14 mouse cellular contexts compared by ENCODE assay signal in genomic region chr8:124331094-124331493, GRCm38 (mm10).
A peak's percentile ranks its signal among the peaks of the same experiment; 100 is the strongest.
DNase-seq lines count a peak whose midpoint lies in the region; ATAC-seq and TF ChIP-seq lines count a peak whose summit lies in the region.
"Had no signal": no experiment of that assay in that cellular context is flagged by ENCODE, and none has a peak within 500 bp of the region (broad histone marks: within the 10 kb centered on the region; RNA-seq: fewer than 3 reads in every experiment).

No protein-coding gene starts in this region.

- H3K79me2 ChIP-seq in C2C12 (ENCODE audit: control insufficient read depth, insufficient read depth) = no peaks in the 10 kb centered on the region

- no peaks in the 10 kb centered on the region for H3K79me3 ChIP-seq in C2C12 (ENCODE audit: low read depth)

- peaks cover 25% of the 10 kb centered on the region for H3K4me1 ChIP-seq in forebrain, embryonic 10.5 days
- H3K4me1 ChIP-seq in forebrain, embryonic 11.5 days (replicated peaks; ENCODE audit: control insufficient read depth, insufficient read depth, low read length) = 0 out of 2 replicates have a peak, but pooled peaks cover 2% of the 10 kb centered on the region
- no peaks in the 10 kb centered on the region; the same call in 1 of the 2 replicates for H3K4me1 ChIP-seq in midbrain, embryonic 15.5 days

- ATAC-seq in forebrain, embryonic 11.5 days (replicated peaks; ENCODE audit: low FRiP score) = no peak
- no peak for ATAC-seq in midbrain, embryonic 15.5 days (replicated peaks)

- H3K4me2 ChIP-seq in forebrain, embryonic 11.5 days (ENCODE audit: low read depth, low read length, severe bottlenecking) = no peak overlapping the region
- H3K4me2 ChIP-seq in midbrain, embryonic 15.5 days = no peak overlapping the region
- H3K4me2 ChIP-seq: heart, embryonic 11.5 days had no signal

- H3K27ac ChIP-seq in forebrain, embryonic 10.5 days = peak overlapping the region; percentile 76
- no peak overlapping the region for H3K27ac ChIP-seq in forebrain, embryonic 11.5 days (ENCODE audit: low read depth, low read length)
- 0 out of 2 replicates have a peak overlapping the region, but pooled peaks have one; percentile 31 for H3K27ac ChIP-seq in midbrain, embryonic 15.5 days
- H3K27ac ChIP-seq: kidney, postnatal 0 days; limb, embryonic 10.5 days had no signal

- no peaks in the 10 kb centered on the region for H3K27me3 ChIP-seq in forebrain, embryonic 10.5 days (ENCODE audit: poor library complexity, severe bottlenecking)
- H3K27me3 ChIP-seq in forebrain, embryonic 11.5 days (ENCODE audit: control insufficient read depth, insufficient read depth, low read length) = no peaks in the 10 kb centered on the region
- no peaks in the 10 kb centered on the region for H3K27me3 ChIP-seq in C2C12 (ENCODE audit: control insufficient read depth, insufficient read depth, insufficient read length)
- no peaks in the 10 kb centered on the region for H3K27me3 ChIP-seq in midbrain, embryonic 15.5 days (replicated peaks)

- TF ChIP-seq CTCF in C2C12 (IDR thresholded peaks at IDR 0.05; ENCODE audit: control insufficient read depth, insufficient read depth, insufficient read length) = no peak

- no peak overlapping the region for H3K9ac ChIP-seq in forebrain, embryonic 11.5 days (ENCODE audit: low read length)
- H3K9ac ChIP-seq in midbrain, embryonic 15.5 days = no peak overlapping the region

- peaks cover 91% of the 10 kb centered on the region for H3K36me3 ChIP-seq in forebrain, embryonic 10.5 days (replicated peaks)
- no peaks in the 10 kb centered on the region; the same call in 1 of the 2 replicates for H3K36me3 ChIP-seq in forebrain, embryonic 11.5 days (ENCODE audit: control insufficient read depth, insufficient read depth, low read length)
- H3K36me3 ChIP-seq in C2C12 (ENCODE audit: control insufficient read depth, insufficient read depth) = peaks cover 59% of the 10 kb centered on the region
- H3K36me3 ChIP-seq in midbrain, embryonic 15.5 days (replicated peaks) = peaks cover 30% of the 10 kb centered on the region; the same call in 1 of the 2 replicates

- no peaks in the 10 kb centered on the region for H3K9me3 ChIP-seq in forebrain, embryonic 10.5 days
- no peaks in the 10 kb centered on the region for H3K9me3 ChIP-seq in forebrain, embryonic 11.5 days (ENCODE audit: control insufficient read depth, low read length)
- no peaks in the 10 kb centered on the region for H3K9me3 ChIP-seq in midbrain, embryonic 15.5 days
- H3K9me3 ChIP-seq: limb, embryonic 10.5 days had no signal

- 90% methylated on average over 3 of the region's 3 CpGs for WGBS in forebrain, embryonic 10.5 days
- WGBS in forebrain, embryonic 11.5 days = 88% methylated on average over 3 of the region's 3 CpGs
- 89% methylated on average over 3 of the region's 3 CpGs for WGBS in midbrain, embryonic 15.5 days

- H3ac ChIP-seq in C2C12 (ENCODE audit: control insufficient read depth, insufficient read length, low read depth) = no peak overlapping the region

- H3K4me3 ChIP-seq in forebrain, embryonic 10.5 days = no peak overlapping the region
- no peak overlapping the region for H3K4me3 ChIP-seq in forebrain, embryonic 11.5 days (ENCODE audit: low read depth, low read length)
- no peak overlapping the region for H3K4me3 ChIP-seq in C2C12 (ENCODE audit: insufficient read depth, poor library complexity, severe bottlenecking)
- no peak overlapping the region for H3K4me3 ChIP-seq in midbrain, embryonic 15.5 days
- H3K4me3 ChIP-seq: limb, embryonic 10.5 days had no signal

- DNase-seq in forebrain, embryonic 10.5 days (ENCODE audit: extremely low spot score, low spot score) = no peak
- no peak for DNase-seq in forebrain, embryonic 11.5 days (ENCODE audit: low spot score)
- peak; percentile 64 for DNase-seq in fibroblast of lung, adult 2 months (ENCODE audit: low read depth)
- no peak for DNase-seq in lung, postnatal 25 days (ENCODE audit: low spot score)
- no peak for DNase-seq in cerebellum, adult 9-11 months
- no peak for DNase-seq in kidney, postnatal 36 days
- DNase-seq: gastrocnemius, postnatal 25 days; lung, postnatal 4 days; thymus, adult 18-20 months had no signal

TF ChIP-seq in C2C12, 6 proteins besides CTCF, POLR2A, EP300 and RAD21:
- TF ChIP-seq MYOG (IDR thresholded peaks at IDR 0.05; ENCODE audit: control insufficient read depth, extremely low read depth, insufficient read length) (no peak), CEBPB (IDR thresholded peaks at IDR 0.05; ENCODE audit: low read depth) (no peak), USF1 (IDR thresholded peaks at IDR 0.05; ENCODE audit: low read depth) (no peak), FOSL1 (IDR thresholded peaks at IDR 0.05; ENCODE audit: insufficient read depth, low read length, poor library complexity, severe bottlenecking) (peak; percentile 94), MYOD1 (IDR thresholded peaks at IDR 0.05; ENCODE audit: control insufficient read depth, insufficient read length, low read depth) (no peak), MAX (IDR thresholded peaks at IDR 0.05) (peak; percentile 22)
TF ChIP-seq in C2C12: peak in this region for 2.
